ENCODE assay signal across 33 mouse cellular contexts in genomic region chr9:35778009-35778408, GRCm38 (mm10). TPM values are rescaled to one million over a fixed set of nuclear protein-coding genes. Genes with fewer than 3 reads are reported as not detected.
"Had no signal": no experiment of that assay in that cellular context is flagged by ENCODE, and none has a peak within 500 bp of the region (broad histone marks: within the 10 kb centered on the region; RNA-seq: fewer than 3 reads in every experiment).

TSS of gene Gm17727 (minus strand) at chr9:35778109.

- DNase-seq: cerebellum, adult 8-10 months; cerebellum, adult 9-10 months; cerebellum, adult 9-11 months; cerebellum, postnatal 10 days; cerebellum, postnatal 14 days; cerebellum, postnatal 25 days; cerebellum, postnatal 36 days; embryo, embryonic 11 days; forebrain, postnatal 0 days; gastrocnemius, adult 2 months; gastrocnemius, postnatal 10 days; gastrocnemius, postnatal 14 days; gastrocnemius, postnatal 25 days; gastrocnemius, postnatal 36 days; heart, adult 11 months; heart, adult 18-20 months; heart, adult 2 months had no signal

RNA-seq across cellular contexts. Expression of gene Gm17727, which starts in this region (rescaled TPM):
- polyA plus RNA-seq: cortical plate, adult 2 months; embryonic facial prominence, embryonic 10.5 days; embryonic facial prominence, embryonic 11.5 days; embryonic facial prominence, embryonic 12.5 days; embryonic facial prominence, embryonic 13.5 days; embryonic facial prominence, embryonic 14.5 days; embryonic facial prominence, embryonic 15.5 days; erythroblast, embryonic 14.5 days; forebrain, embryonic 10.5 days; forebrain, embryonic 11.5 days; forebrain, embryonic 12.5 days; forebrain, embryonic 13.5 days; forebrain, embryonic 14.5 days; forebrain, embryonic 15.5 days; forebrain, embryonic 16.5 days; forebrain, postnatal 0 days; frontal cortex, adult 2 months; heart, adult 2 months had no signal
